Mouse (Mus musculus) cerebellum, adult 2 months (tissue): Measurements from ENCODE around the gene Atxn2l. TPM values are rescaled to one million over a fixed set of nuclear protein-coding genes. Genes with fewer than 3 reads are reported as not detected.

Experiments
- DNase-seq, 2 experiments: peaks; one replicate each; pipeline ENCODE4 v3.0.0; 2021
- H3K27ac ChIP-seq: fragments of 200-500 bp; 2 replicates; pipeline ENCODE4 v1.5.1; 2012; ENCODE audit warnings: low read length, control low read depth, inconsistent platforms; ENCODE audit not compliant: insufficient read depth
- H3K27me3 ChIP-seq: fragments of 200-500 bp; 2 replicates; pipeline ENCODE4 v1.6.1; 2012; ENCODE audit warnings: inconsistent platforms, mild to moderate bottlenecking, low read length, moderate library complexity; ENCODE audit not compliant: control insufficient read depth, insufficient read depth
- H3K4me1 ChIP-seq: fragments of 200-500 bp; 2 replicates; pipeline ENCODE4 v1.6.1; 2011; ENCODE audit warnings: low read length; ENCODE audit not compliant: control insufficient read depth, insufficient read depth
- H3K4me3 ChIP-seq: fragments of 200-500 bp; replicated peaks from 2 replicates; pipeline ENCODE3; 2011; ENCODE audit warnings: mild to moderate bottlenecking, low read depth, low read length, control low read depth; ENCODE audit not compliant: insufficient read depth
- CTCF ChIP-seq: fragments of 200-500 bp; IDR thresholded peaks from 2 replicates; pipeline ENCODE4 v1.5.1; 2011; ENCODE audit warnings: low read depth, mild to moderate bottlenecking, control low read depth, low read length, moderate library complexity, borderline replicate concordance; ENCODE audit not compliant: insufficient read depth
- POLR2A ChIP-seq: fragments of 200-500 bp; IDR thresholded peaks from 2 replicates; pipeline ENCODE4 v1.6.1; 2011; ENCODE audit warnings: low read length, control low read depth, borderline replicate concordance; ENCODE audit not compliant: insufficient read depth
- WGBS: fragments of 180-500 bp; shearing (Covaris S2); methylation state at CpG from one replicate; pipeline ENCODE4 v1.1.7; 2018; 5-methylcytosine and 5-hydroxymethylcytosine counted together
- polyA plus RNA-seq: library from polyadenylated mRNA; depleted of rRNA; stranded (reverse); fragments of >200 nt; gene quantifications from 2 replicates; pipeline ENCODE4 v1.2.3, GENCODE M21; 2012; rRNA removed

Atxn2l gene
- 139 and 154 TPM in 2 replicates for polyA plus RNA-seq

GRCm38 (mm10) chr7:126503273-126503878 lies at the start of gene Atxn2l:
Gene Atxn2l (minus strand): TSS chr7:126503437.
- Histone ChIP-seq H3K4me1 (peaks cover 5% of the 10 kb centered on the region; the same call in 1 of the 2 replicates), H3K4me3 (peak within 1 kb of the TSS; percentile 73), H3K27me3 (no peaks in the 10 kb centered on the region), H3K27ac (peak within 1 kb of the TSS; percentile 76)
- DNase-seq = peak; percentile 99
- peak; percentile 39; the same call in 1 of the 2 replicates for TF ChIP-seq POLR2A
- peak; percentile 44; the same call in 1 of the 2 replicates for TF ChIP-seq CTCF
- under 1% methylated on average over 59 of the region's 72 CpGs for WGBS

GRCm38 (mm10) chr7:126545631-126546030 lies 42.4 kb upstream of the Atxn2l start:
- no peaks in the 10 kb centered on the region for H3K4me1 ChIP-seq
- H3K27ac ChIP-seq = no peak overlapping the region
- 92% methylated on average over 2 of the region's 2 CpGs for WGBS
- H3K27me3 ChIP-seq = no peaks in the 10 kb centered on the region
- no peak for DNase-seq
- TF ChIP-seq POLR2A = no peak
- no peak for TF ChIP-seq CTCF
- H3K4me3 ChIP-seq = no peak overlapping the region

- DNase-seq = no peak
- Histone ChIP-seq H3K4me3 (no peak overlapping the region), H3K4me1 (no peaks in the 10 kb centered on the region), H3K27me3 (no peaks in the 10 kb centered on the region), H3K27ac (no peak overlapping the region)
- 79% methylated on average over 1 of the region's 1 CpGs for WGBS
- no peak for TF ChIP-seq CTCF
- TF ChIP-seq POLR2A = no peak
Measured at GRCm38 (mm10) chr7:126541661-126542060, 38.4 kb upstream of the Atxn2l start.

- no peaks in the 10 kb centered on the region for H3K4me1 ChIP-seq
- H3K27me3 ChIP-seq = no peaks in the 10 kb centered on the region
- TF ChIP-seq POLR2A = no peak
- TF ChIP-seq CTCF = peak; percentile 34; the same call in 1 of the 2 replicates
- DNase-seq = no peak
- H3K27ac ChIP-seq = no peak overlapping the region
- WGBS = 46% methylated on average over 5 of the region's 5 CpGs
- no peak overlapping the region for H3K4me3 ChIP-seq
Measured at GRCm38 (mm10) chr7:126537820-126538585, 34.8 kb upstream of the Atxn2l start.

GRCm38 (mm10) chr7:126536466-126536865 lies 33.2 kb upstream of the Atxn2l start:
- H3K4me3 ChIP-seq = no peak overlapping the region
- WGBS = 59% methylated on average over 9 of the region's 9 CpGs
- TF ChIP-seq CTCF = no peak
- no peak for TF ChIP-seq POLR2A
- no peaks in the 10 kb centered on the region for H3K4me1 ChIP-seq
- no peak overlapping the region for H3K27ac ChIP-seq
- no peaks in the 10 kb centered on the region for H3K27me3 ChIP-seq
- DNase-seq = no peak

- WGBS = 3% methylated on average over 28 of the region's 28 CpGs
- H3K27ac ChIP-seq = no peak overlapping the region
- H3K4me1 ChIP-seq = no peaks in the 10 kb centered on the region
- H3K27me3 ChIP-seq = no peaks in the 10 kb centered on the region
- TF ChIP-seq CTCF = no peak
- TF ChIP-seq POLR2A = no peak
- DNase-seq = peak; percentile 8 to 32
- peak overlapping the region; percentile 60 for H3K4me3 ChIP-seq
Measured at GRCm38 (mm10) chr7:126535766-126536165, 32.5 kb upstream of the Atxn2l start.

GRCm38 (mm10) chr7:126533434-126533833 lies 30.2 kb upstream of the Atxn2l start:
- TF ChIP-seq CTCF = no peak
- TF ChIP-seq POLR2A = no peak
- no peak for DNase-seq
- no peaks in the 10 kb centered on the region for H3K27me3 ChIP-seq
- H3K4me3 ChIP-seq = no peak overlapping the region
- H3K4me1 ChIP-seq = no peaks in the 10 kb centered on the region
- no peak overlapping the region for H3K27ac ChIP-seq
- 70% methylated on average over 1 of the region's 1 CpGs for WGBS

GRCm38 (mm10) chr7:126528166-126528577 lies 24.9 kb upstream of the Atxn2l start:
- peak; percentile 33 for DNase-seq
- Histone ChIP-seq H3K27me3 (no peaks in the 10 kb centered on the region), H3K4me1 (no peaks in the 10 kb centered on the region), H3K27ac (no peak overlapping the region), H3K4me3 (no peak overlapping the region)
- 2% methylated on average over 1 of the region's 1 CpGs for WGBS
- TF ChIP-seq CTCF (peak; percentile 51; the same call in 1 of the 2 replicates), POLR2A (no peak)
